Mouse (Mus musculus) stomach, embryonic 14.5 days (tissue): Measurements from ENCODE around the gene Vsig8. TPM values are rescaled to one million over a fixed set of nuclear protein-coding genes. Genes with fewer than 3 reads are reported as not detected.

Experiments used
- ATAC-seq: fragments of 200-750 bp; cut with Nextera tagmentation; 2 replicates; pipeline ENCODE4 v1.8.0; 2017; ENCODE audit warnings: low read depth, moderate TSS enrichment; ENCODE audit not compliant: insufficient number of reproducible peaks, insufficient read depth, low FRiP score
- H3K27ac ChIP-seq: fragments of 300-500 bp; sonication (generic); 2 replicates; pipeline ENCODE4 v1.5.1; 2014; ENCODE audit warnings: mild to moderate bottlenecking, low read length, moderate library complexity, mixed read lengths
- H3K27me3 ChIP-seq: fragments of 300-500 bp; sonication (generic); 2 replicates; pipeline ENCODE4 v1.6.1; 2014; ENCODE audit warnings: low read length, control low read depth, mixed read lengths; ENCODE audit not compliant: control insufficient read depth, insufficient read depth
- H3K36me3 ChIP-seq: fragments of 300-500 bp; sonication (generic); 2 replicates; pipeline ENCODE4 v1.6.1; 2014; ENCODE audit warnings: mild to moderate bottlenecking, control low read depth, low read length, moderate library complexity, mixed read lengths; ENCODE audit not compliant: control insufficient read depth, insufficient read depth
- H3K4me1 ChIP-seq: fragments of 300-500 bp; sonication (generic); 2 replicates; pipeline ENCODE4 v1.6.1; 2014; ENCODE audit warnings: low read length, control low read depth, mixed read lengths; ENCODE audit not compliant: control insufficient read depth, insufficient read depth
- H3K4me2 ChIP-seq: fragments of 300-500 bp; sonication (generic); replicated peaks from 2 replicates; pipeline ENCODE4 v1.6.1; 2014; ENCODE audit warnings: low read depth, low read length, control low read depth
- H3K4me3 ChIP-seq: fragments of 300-500 bp; sonication (generic); 2 replicates; pipeline ENCODE4 v1.5.1; 2014; ENCODE audit warnings: low read depth, low read length, control low read depth
- H3K9ac ChIP-seq: fragments of 300-500 bp; sonication (generic); replicated peaks from 2 replicates; pipeline ENCODE4 v1.6.1; 2014; ENCODE audit warnings: low read depth, mild to moderate bottlenecking, control low read depth, low read length, moderate library complexity, mixed read lengths
- H3K9me3 ChIP-seq: fragments of 300-500 bp; sonication (generic); 2 replicates; pipeline ENCODE4 v1.6.1; 2016; ENCODE audit warnings: low read depth, low read length, control low read depth; ENCODE audit not compliant: control insufficient read depth
- WGBS: fragments of 180-500 bp; shearing (Covaris S2); extraction: QIAGEN DNeasy Blood & Tissue Kit; methylation state at CpG from one replicate; pipeline ENCODE4 v1.1.7; 2014; 5-methylcytosine and 5-hydroxymethylcytosine counted together
- polyA plus RNA-seq: library from polyadenylated mRNA; unstranded; fragments of >200 nt; fragmentation: Nextera tagmentation; extraction: Ambion mirVana; gene quantifications from 2 replicates; pipeline ENCODE4 v1.2.1, GENCODE M21; 2014

The Vsig8 gene
- polyA plus RNA-seq, 1 experiment from 2014 or later = 1.0 TPM

DNA sequence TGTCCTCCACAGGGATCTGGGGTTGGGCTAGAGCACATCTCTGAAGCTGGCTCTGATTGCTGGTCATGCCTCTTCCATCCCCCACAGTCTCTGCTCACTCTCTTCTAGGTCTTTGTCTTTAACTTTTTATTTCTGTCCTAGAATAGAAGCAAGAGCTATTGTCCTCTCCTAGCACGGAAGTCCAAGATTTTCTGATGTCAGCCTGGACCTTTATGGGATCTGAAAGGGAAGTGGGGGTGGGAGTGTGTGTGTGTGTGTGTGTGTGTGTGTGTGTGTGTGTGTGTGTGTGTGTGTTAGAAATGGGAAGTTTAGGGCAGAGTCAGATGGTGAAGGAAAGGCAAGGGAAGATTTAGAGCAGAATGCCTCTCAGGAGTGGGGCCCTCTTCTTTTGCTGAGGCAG is 3.1 kb upstream of the Vsig8 start:
- Histone ChIP-seq H3K36me3 (no peaks in the 10 kb centered on the region), H3K4me3 (no peak overlapping the region), H3K4me2 (no peak overlapping the region), H3K9ac (no peak overlapping the region), H3K27me3 (no peaks in the 10 kb centered on the region), H3K4me1 (peaks cover 5% of the 10 kb centered on the region; the same call in 1 of the 2 replicates), H3K9me3 (no peaks in the 10 kb centered on the region), H3K27ac (peak overlapping the region; percentile 48; the same call in 1 of the 2 replicates)
- WGBS = 46% methylated on average over 1 of the region's 1 CpGs
- no peak for ATAC-seq

DNA sequence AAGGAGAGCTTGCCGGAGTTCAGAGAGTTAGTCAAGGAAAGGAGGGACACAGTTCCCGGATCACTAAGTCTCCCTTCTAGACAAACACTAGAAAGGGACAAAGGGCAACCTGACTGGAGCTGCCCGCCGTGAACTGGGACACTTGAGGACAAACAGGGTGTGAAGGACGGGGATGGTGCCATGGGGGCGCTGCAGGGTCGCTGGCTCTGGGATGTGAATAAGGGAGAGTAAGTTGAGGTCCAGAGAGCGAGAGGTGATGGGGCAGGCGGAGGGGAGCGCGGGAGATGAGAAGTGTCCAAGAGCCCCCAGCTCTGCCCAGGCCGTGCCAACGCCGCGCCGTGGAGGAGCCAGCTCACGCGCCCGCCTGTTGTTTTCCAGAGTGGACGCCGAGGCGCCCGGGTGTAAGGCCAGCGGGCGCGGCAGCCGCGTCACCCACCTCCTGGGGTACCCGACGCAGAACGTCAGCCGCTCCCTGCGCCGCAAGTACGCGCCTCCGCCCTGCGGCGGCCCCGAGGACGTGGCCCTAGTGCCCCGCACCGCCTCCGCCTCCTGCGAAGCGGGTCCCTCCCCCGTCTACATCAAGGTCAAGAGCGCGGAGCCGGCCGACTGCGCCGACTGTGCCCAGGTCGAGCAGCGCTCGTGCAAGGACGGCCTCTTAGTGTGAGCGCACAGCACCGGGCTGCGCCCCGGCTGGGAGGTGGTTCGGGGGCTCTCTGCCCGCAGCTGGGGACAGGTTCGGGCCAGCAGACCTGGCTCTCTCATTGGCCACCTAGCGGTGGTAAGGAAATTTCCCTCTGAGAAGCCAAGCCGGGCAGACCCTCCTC is 7.1 kb downstream of the Vsig8 start:
- Histone ChIP-seq H3K4me2 (peak overlapping the region; percentile 95), H3K9ac (peak overlapping the region; percentile 40; the same call in 1 of the 2 replicates), H3K27ac (peak overlapping the region; percentile 21; the same call in 1 of the 2 replicates), H3K27me3 (0 out of 2 replicates have a peak, but pooled peaks cover 3% of the 10 kb centered on the region), H3K36me3 (no peaks in the 10 kb centered on the region), H3K9me3 (no peaks in the 10 kb centered on the region), H3K4me3 (peak overlapping the region; percentile 62), H3K4me1 (peaks cover 5% of the 10 kb centered on the region; the same call in 1 of the 2 replicates)
- WGBS = under 1% methylated on average over 61 of the region's 66 CpGs
- peak; percentile 81 for ATAC-seq

DNA sequence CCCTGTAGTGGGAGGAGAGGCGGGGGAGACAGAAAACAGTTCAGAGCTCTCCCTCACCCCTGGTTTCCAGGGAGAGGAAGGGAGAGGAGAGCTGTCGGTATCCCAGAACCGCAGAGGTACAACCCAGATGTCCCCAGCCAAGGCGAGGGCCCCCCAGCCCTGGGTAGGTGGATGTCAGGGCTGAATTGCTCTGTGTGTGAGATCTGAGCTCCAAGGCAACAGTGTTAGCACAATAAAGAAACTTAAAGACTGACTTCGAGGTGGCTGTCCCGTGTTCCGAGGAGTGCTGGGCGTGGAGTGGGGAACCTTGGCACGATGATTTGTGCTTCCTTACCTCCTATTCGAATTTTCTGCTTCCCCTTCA is 7.7 kb downstream of the Vsig8 start:
- Histone ChIP-seq H3K4me1 (peaks cover 5% of the 10 kb centered on the region; the same call in 1 of the 2 replicates), H3K36me3 (no peaks in the 10 kb centered on the region), H3K4me3 (peak overlapping the region; percentile 62), H3K4me2 (peak overlapping the region; percentile 95), H3K27me3 (0 out of 2 replicates have a peak, but pooled peaks cover 3% of the 10 kb centered on the region), H3K27ac (no peak overlapping the region), H3K9ac (no peak overlapping the region), H3K9me3 (no peaks in the 10 kb centered on the region)
- 3% methylated on average over 9 of the region's 10 CpGs for WGBS
- no peak for ATAC-seq

DNA sequence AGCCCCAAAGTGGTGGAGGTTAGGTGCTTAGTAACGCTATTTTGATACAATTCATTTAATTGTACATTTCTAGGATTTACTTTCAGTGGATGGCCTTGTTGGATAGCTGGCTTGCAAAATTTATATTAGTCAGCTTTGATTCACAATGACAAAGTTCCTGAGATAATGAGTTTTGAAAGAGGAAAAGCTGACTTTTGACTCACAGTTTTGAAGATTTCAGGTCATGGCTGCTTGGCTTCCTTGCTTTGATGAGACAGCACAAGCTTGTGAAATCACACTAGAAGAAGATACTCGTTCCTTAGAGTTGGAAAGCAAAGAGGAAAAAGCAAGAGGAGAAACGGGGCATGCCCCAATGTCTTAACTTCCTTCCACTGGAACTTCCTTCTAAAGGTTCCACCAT is 10.4 kb downstream of the Vsig8 start:
- H3K4me1 ChIP-seq = peaks cover 5% of the 10 kb centered on the region; the same call in 1 of the 2 replicates
- no peak overlapping the region for H3K27ac ChIP-seq
- H3K27me3 ChIP-seq = no peaks in the 10 kb centered on the region
- no peak overlapping the region for H3K4me3 ChIP-seq
- no peak overlapping the region for H3K4me2 ChIP-seq
- 69% methylated on average over 3 of the region's 3 CpGs for WGBS
- H3K9ac ChIP-seq = no peak overlapping the region
- no peaks in the 10 kb centered on the region for H3K36me3 ChIP-seq
- H3K9me3 ChIP-seq = no peaks in the 10 kb centered on the region
- no peak for ATAC-seq

DNA sequence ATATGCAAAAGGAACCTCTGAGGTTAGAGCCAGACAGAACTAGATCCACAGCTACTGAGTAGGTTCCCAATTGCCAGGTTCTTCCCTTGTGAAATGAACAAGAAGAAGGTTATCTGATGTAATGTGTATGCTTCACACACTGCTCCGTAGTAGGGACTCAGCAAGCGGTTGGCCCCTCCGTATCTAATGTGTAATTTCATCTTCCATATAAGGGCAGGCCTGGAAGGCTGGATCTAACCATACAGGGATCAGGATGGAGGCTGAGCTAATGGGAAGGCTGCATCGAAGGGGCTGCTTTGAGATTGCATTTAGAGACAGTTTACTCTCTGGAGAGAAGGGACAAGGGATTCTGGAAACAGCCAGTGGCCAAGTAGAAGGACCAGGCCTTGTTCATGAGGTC is 12.0 kb downstream of the Vsig8 start:
- no peak for ATAC-seq
- H3K4me3 ChIP-seq = no peak overlapping the region
- no peaks in the 10 kb centered on the region for H3K36me3 ChIP-seq
- H3K9ac ChIP-seq = no peak overlapping the region
- H3K27ac ChIP-seq = no peak overlapping the region
- no peaks in the 10 kb centered on the region for H3K27me3 ChIP-seq
- no peaks in the 10 kb centered on the region for H3K4me1 ChIP-seq
- whole genome bisulfite sequencing = 30% methylated on average over 4 of the region's 4 CpGs
- no peaks in the 10 kb centered on the region for H3K9me3 ChIP-seq
- no peak overlapping the region for H3K4me2 ChIP-seq

DNA sequence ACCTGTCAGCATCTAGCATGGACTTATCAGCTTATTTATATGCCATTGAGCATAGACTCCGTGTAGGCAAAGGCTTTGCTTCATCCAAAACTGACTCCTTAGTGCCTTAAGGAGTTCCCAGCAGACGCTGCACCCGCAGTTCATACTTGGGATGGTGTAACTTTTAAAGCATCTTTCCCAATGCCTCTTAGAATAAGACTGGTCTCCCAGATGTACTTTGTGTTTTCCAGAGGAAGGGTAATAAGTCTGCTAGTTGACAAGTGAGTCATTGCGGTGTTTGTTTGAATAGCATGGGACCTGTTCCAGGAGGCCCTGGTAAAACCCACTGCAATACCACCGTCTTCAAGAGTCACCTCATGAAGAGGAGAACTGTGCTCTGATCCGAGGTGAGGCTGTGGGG is 24.4 kb downstream of the Vsig8 start:
- Histone ChIP-seq H3K4me1 (no peaks in the 10 kb centered on the region), H3K9ac (no peak overlapping the region), H3K27me3 (no peaks in the 10 kb centered on the region), H3K4me3 (no peak overlapping the region), H3K36me3 (no peaks in the 10 kb centered on the region), H3K4me2 (no peak overlapping the region), H3K9me3 (no peaks in the 10 kb centered on the region), H3K27ac (no peak overlapping the region)
- 57% methylated on average over 6 of the region's 6 CpGs for WGBS
- no peak for ATAC-seq

DNA sequence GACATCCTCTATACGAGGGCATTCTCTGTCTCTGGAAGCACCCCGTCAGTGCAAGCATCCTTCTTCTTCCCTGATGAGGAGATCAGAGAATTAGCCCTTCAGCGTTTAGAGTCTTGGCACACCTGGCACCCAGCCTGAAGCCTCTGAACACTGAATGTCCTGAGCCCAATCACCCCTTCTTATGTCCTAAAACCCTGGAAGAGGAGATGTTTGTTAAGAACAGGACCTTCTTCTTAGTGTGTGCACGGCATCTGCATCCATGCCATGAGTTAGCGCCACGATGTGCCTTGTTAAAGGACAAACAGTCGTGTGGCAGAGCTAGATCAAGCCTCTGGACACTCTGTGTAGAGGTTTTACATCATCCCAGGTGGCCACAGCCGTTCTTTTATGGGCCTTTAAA is 26.7 kb downstream of the Vsig8 start:
- no peaks in the 10 kb centered on the region for H3K9me3 ChIP-seq
- 83% methylated on average over 8 of the region's 8 CpGs for WGBS
- no peak overlapping the region for H3K27ac ChIP-seq
- H3K4me2 ChIP-seq = no peak overlapping the region
- 0 out of 2 replicates have a peak, but pooled peaks cover 3% of the 10 kb centered on the region for H3K4me1 ChIP-seq
- no peaks in the 10 kb centered on the region for H3K27me3 ChIP-seq
- H3K9ac ChIP-seq = no peak overlapping the region
- H3K36me3 ChIP-seq = no peaks in the 10 kb centered on the region
- ATAC-seq = no peak
- H3K4me3 ChIP-seq = no peak overlapping the region

DNA sequence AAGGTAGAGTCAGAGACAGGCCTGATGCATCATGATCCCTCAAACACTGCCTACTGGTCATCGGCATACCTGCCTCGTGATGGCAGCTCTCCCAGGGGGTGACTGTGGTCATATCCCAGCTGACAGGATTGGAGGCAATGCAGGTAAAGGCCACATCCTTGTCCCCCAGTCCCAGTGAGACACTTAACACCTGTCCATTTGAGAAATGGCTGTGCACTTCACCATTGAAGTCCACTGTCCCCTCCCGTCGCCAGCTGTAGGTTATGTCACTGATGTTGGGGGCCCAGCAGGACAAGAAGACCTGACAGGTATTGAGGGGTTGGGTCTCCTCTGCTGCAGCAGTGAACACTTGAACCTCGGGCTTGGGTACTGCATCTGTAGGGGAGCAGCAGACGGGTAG is 28.5 kb downstream of the Vsig8 start:
- Histone ChIP-seq H3K27ac (no peak overlapping the region), H3K4me3 (no peak overlapping the region), H3K4me1 (0 out of 2 replicates have a peak, but pooled peaks cover 3% of the 10 kb centered on the region), H3K9me3 (no peaks in the 10 kb centered on the region), H3K36me3 (no peaks in the 10 kb centered on the region), H3K27me3 (no peaks in the 10 kb centered on the region), H3K9ac (no peak overlapping the region), H3K4me2 (no peak overlapping the region)
- no peak for ATAC-seq
- 85% methylated on average over 6 of the region's 6 CpGs for WGBS
